Mouse (Mus musculus) kidney, adult 2 months (tissue): Measurements from ENCODE around the gene Antxr1.

Experiments
- CTCF ChIP-seq: fragments of 200-500 bp; conservative IDR thresholded peaks from 2 replicates; pipeline ENCODE4 v1.5.1; 2011; ENCODE audit warnings: low read depth, mild to moderate bottlenecking, control low read depth, low read length, moderate library complexity, mixed read lengths; ENCODE audit not compliant: insufficient read depth, insufficient read length
- POLR2A ChIP-seq: fragments of 200-500 bp; IDR thresholded peaks from one replicate; pipeline ENCODE4 v1.6.1; 2011; ENCODE audit warnings: low read depth, low read length, control low read depth

GRCm38 (mm10) chr6:87318651-87319050 is 17.0 kb downstream of the Antxr1 start:
- TF ChIP-seq CTCF (no peak), POLR2A (no peak)
